Comparison of ENCODE assay signal across 8 mouse cellular contexts in genomic region chr5:3501564-3502001, GRCm38 (mm10). TPM values are rescaled to one million over a fixed set of nuclear protein-coding genes. Genes with fewer than 3 reads are reported as not detected.
DNase-seq lines count a peak whose midpoint lies in the region; ATAC-seq lines count a peak whose summit lies in the region.
"Had no signal": no experiment of that assay in that cellular context is flagged by ENCODE, and none has a peak within 500 bp of the region (broad histone marks: within the 10 kb centered on the region; RNA-seq: fewer than 3 reads in every experiment).

No protein-coding gene starts in this region.

- no peaks in the 10 kb centered on the region for H3K27me3 ChIP-seq in liver, embryonic 15.5 days
- H3K27me3 ChIP-seq: limb, embryonic 12.5 days had no signal

- H3K4me3 ChIP-seq in liver, embryonic 15.5 days (replicated peaks), result no peak overlapping the region
- H3K4me3 ChIP-seq: limb, embryonic 12.5 days had no signal

- WGBS in liver, embryonic 15.5 days (ENCODE audit: insufficient replicate concordance), result 21% methylated on average over 8 of the region's 8 CpGs

- no peaks in the 10 kb centered on the region for H3K9me3 ChIP-seq in liver, embryonic 15.5 days (replicated peaks)
- H3K9me3 ChIP-seq: limb, embryonic 12.5 days had no signal

- ATAC-seq in activated CD4-positive, CD25-positive, alpha-beta regulatory T cell, adult 4 months, result peak; percentile 55
- ATAC-seq in liver, embryonic 15.5 days (ENCODE audit: insufficient read depth), result peak; percentile 43; the same call in 1 of the 2 replicates
- ATAC-seq in megakaryocyte-erythroid progenitor cell, adult 5-6 weeks (replicated peaks; ENCODE audit: low FRiP score, low TSS enrichment, poor library complexity, severe bottlenecking), result no peak

- DNase-seq in CD4-positive helper T cell, adult 2 months (ENCODE audit: low read depth, low spot score), result peak; percentile 62
- DNase-seq in heart, postnatal 25 days (ENCODE audit: low spot score), result peak; percentile 35
- DNase-seq in right cerebral cortex, postnatal 25 days, result no peak
- DNase-seq in cerebellum, postnatal 25 days, result no peak

- H3K4me2 ChIP-seq in liver, embryonic 15.5 days, result peak overlapping the region; percentile 42
- H3K4me2 ChIP-seq: limb, embryonic 12.5 days had no signal

- H3K4me1 ChIP-seq in liver, embryonic 15.5 days (replicated peaks), result peaks cover 55% of the 10 kb centered on the region

- H3K27ac ChIP-seq in liver, embryonic 15.5 days (replicated peaks), result peak overlapping the region; percentile 70
- H3K27ac ChIP-seq: limb, embryonic 12.5 days had no signal

- no peak overlapping the region for H3K9ac ChIP-seq in liver, embryonic 15.5 days
- H3K9ac ChIP-seq: limb, embryonic 12.5 days had no signal

- intact Hi-C loops in heart, postnatal 25 days (cut with DNase I), result loop anchor here (5.0 kb wide), 1 partner anchor 34 kb away; no protein-coding TSS in a partner anchor

- 0 out of 2 replicates have a peak, but pooled peaks cover 3% of the 10 kb centered on the region for H3K36me3 ChIP-seq in liver, embryonic 15.5 days (replicated peaks)
- H3K36me3 ChIP-seq: limb, embryonic 12.5 days had no signal

RNA-seq across cellular contexts. Expression of gene Fam133b, which starts 42.0 kb away (rescaled TPM):
- polyA plus RNA-seq in activated CD4-positive, CD25-positive, alpha-beta regulatory T cell, adult 4 months (2017; shearing (Covaris generic)), result 10 to 100 TPM; 38.1 to 52.1 TPM
- total RNA-seq in heart, postnatal 25 days (2021), result 10 to 100 TPM; 11.5 to 12.9 TPM
- 8.6 and 9.2 TPM in 2 replicates for polyA plus RNA-seq in liver, embryonic 15.5 days (2015; fragmentation: Nextera tagmentation; extraction: Ambion mirVana)
- 63.1 and 67.0 TPM in 2 replicates for total RNA-seq in megakaryocyte-erythroid progenitor cell, adult 5-6 weeks (2014; fragmentation: Nextera tagmentation)
- 91.9 and 134 TPM in 2 replicates for total RNA-seq in megakaryocyte-erythroid progenitor cell, adult 5-6 weeks (2017)

Comparison
In these comparisons a context has a peak if more than half of its experiments do, and no peak if none do; other contexts are left out.
1. DNase-seq: peak in CD4-positive helper T cell, adult 2 months (single experiment) and heart, postnatal 25 days (single experiment); none in right cerebral cortex, postnatal 25 days (single experiment) and cerebellum, postnatal 25 days (0 of 2).
2. RNA of gene Fam133b, which starts 42.0 kb away (total RNA-seq): 63.1 to 134 TPM in megakaryocyte-erythroid progenitor cell, adult 5-6 weeks; 11.5 to 12.9 TPM in heart, postnatal 25 days; every median in the first group is over 4 times any median in the second.